Mouse (Mus musculus): ENCODE measurements at regions not wholly inside any gene's neighbourhood (a gene's known extent, or its start where the extent isn't known, plus 50 kb on each side); places are given as distances from the start of the nearest gene placed in this dataset.

DNA sequence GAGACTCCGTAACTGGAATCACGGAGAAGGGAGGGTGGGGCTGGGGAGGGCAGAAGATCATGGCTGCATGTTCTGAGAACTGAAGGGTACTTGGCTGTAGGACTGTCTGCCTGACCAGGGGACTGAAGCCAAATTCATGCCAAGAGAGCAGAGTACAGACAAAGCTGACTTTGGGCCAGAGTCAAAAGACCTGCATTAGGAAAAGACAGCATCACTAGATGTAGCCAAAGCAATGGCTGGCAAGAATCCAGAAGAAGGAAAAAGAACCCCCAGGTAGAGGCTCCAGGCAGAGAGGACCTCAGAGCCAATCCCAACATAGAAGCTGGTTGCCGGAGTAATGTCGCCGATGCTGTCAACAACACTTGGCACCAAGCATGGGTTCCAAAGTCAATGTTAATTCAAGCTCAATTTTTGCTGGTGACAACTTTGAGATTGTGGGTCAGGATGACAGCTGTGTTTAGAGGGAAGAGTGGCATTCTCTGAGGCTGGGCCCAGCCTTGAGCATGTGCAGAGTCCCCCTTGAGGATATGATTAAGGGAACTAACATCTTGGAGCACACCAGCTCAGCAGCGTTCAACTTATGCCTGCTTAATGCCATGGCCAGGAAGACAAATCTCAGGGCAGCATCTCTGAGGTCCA, 124.7 kb downstream of the Erv3 start:
- no peak for DNase-seq

DNA sequence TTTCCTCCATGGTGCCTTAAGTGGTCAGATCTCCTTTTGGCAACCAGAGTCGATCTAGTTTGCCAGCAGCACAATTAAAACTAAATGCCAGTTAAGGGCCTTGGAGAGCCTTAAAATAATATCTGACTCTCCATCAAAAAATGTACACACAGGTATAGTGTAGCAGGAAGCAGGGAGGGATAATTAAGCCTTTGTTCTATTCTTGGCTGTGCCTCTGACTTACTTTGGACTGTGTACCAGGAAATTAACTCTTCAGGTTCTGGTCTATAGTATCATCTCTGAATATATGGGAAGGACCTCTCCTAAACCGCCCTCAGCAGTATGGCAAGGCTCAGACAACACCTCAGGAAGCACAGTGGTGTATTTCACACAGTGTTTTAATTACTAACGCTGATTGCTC, 133.0 kb downstream of the Erv3 start:
- DNase-seq = no peak

DNA sequence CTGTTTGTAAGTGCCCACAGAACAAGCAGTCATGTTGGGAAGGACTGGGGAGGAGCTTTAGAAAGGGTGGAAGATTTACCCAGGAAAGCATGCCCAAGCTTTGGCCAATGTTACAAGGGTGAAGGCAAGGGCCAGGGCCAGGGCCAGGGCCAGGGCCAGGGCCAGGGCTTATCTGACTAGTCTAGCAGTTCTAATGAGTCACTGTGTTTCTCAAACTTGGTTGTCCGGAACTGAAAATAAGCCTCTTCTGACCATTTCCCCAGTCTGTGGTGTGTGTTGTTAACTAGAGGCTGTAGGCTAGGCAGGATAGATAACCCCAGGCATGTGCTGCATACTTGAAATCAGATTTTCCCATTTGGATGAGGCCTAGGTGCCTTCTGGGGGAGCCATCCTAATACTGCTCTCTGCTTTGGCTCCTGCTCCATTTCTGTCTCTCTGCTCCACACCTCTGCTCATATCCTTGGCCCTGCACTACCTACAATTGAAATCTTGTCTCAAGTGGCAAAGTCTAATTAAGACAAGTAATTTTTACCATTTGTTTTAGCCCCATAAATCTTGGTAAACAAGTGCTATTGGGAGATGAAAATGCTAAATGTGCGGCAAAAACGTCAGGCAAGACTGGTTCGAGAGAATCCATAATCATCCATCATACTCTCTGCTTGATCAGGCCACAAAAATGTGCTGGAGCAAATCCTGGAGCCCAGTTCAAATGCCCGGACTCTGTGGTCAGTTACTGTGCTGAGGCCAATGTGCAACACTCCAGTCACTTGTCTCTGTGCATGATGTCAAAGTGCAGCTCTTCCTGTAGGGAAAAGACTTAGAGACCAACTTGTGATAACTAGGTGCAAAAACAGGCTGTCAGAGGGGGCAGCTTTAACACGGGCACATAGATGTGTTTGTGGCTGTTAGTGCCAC, 137.7 kb downstream of the Erv3 start:
- no peak for DNase-seq

DNA sequence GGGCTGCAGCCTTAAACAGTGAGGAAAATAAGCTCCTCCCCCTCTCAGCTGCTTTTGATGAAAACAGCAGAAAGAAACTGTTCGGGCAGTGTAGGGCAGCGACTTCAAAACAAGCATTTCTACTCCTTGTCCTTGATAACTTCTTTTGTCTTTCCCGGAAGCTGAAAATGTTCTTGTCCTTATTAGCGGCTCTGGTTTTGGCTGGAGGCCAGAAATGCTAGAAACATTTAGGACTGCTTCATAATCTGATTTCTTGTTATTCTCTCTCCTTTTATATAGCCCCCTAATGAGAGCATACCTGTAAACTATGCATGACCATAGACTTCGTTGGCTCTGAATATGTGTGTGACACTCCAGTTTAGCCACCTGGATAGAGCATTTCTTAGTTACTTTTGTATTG, 142.0 kb downstream of the Erv3 start:
- DNase-seq = no peak

DNA sequence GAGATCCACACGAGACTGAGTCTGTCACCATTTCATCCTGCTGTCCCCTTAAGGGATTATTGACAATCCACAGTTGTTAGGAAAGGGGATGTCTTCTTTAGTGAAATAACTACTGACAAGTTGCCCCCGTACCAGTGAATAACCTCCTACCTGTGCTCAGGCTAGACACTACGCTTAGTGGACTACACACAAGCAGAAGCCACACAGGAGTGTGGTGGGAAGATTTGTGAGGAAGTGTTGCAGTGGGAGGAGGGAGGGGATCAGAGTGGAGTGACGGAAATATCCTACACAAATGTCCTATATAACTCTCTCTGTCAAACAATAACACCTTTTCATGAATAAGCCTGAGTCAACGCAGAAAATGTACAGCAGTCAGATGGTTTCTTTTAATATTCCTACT, 142.7 kb downstream of the Erv3 start:
- no peak for DNase-seq

DNA sequence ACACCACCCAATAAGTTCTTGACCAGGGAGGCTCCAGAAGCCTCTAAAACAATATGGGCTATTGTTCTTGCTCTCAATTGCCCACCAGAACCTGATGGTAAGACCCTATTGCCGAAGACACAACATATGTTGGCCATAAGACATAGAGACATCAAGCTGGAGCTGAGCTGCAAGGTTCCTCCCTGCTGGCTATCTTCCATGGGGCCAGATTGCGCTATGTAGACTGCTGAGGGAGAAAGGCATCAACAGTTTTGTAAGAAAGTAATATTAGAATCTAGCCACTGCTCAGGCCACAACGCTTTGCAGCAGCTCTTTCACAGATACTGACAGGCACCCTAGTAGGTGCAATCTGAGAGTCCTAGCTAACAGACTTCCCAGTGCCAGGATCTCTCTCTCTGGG, 144.2 kb downstream of the Erv3 start:
- DNase-seq = no peak

DNA sequence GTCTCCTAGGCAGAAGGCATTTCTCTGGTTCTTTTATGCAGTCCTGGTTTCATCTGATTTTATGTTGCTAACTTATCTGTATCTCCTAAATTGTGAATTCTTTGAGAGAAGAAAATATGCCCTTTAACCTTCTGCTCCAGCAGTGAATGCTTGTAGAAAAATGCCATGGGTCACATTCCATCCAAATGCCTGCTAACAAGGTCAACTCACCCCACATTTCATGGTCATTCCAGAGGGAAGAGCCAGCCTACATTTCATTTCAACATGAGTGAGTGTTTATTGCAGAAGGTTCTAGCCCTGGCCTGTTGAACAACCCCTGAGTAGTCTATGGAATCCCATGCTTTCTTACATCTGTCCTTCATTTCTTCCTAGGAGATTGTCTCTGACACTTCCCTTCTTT, 147.7 kb downstream of the Erv3 start:
- DNase-seq = no peak

DNA sequence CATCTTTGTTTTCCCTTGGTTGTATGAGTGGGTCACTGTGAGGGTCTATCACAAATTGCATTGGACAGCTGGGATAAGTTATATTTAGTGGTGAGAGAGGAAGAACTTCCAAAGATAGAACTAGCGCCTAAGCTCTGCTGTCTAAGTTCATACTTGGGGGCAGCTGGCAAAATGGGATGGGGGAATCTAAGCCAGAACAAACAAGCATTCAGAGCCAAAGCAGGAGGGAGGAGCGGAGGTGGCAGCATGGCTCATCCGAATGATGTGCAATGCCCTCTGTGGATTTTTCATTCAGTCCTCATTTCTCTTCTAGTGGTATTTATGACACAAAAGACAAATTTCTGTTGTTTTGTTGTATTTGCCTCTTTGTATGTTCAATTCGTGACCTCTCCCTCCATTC, 144.5 kb upstream of the Adra1d start:
- DNase-seq = no peak

DNA sequence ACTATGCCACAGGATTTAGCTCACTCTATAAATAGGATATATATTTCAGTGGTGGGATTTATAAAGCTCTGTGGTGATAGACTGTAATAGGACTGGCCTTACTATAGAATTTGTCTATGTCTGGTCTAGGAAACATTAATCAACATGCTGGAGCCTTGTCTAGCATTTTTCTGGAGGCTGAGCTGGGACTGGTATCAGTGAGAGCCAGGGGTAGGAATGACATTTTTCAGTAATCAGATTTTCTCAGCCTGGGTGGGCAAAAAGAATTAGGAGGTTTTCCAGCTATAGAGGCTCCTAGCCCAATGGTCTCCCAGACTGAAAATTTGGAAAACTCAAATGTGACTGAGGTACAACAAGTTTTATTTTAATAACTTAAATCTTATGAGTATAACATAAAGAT, 142.3 kb upstream of the Adra1d start:
- DNase-seq = no peak

DNA sequence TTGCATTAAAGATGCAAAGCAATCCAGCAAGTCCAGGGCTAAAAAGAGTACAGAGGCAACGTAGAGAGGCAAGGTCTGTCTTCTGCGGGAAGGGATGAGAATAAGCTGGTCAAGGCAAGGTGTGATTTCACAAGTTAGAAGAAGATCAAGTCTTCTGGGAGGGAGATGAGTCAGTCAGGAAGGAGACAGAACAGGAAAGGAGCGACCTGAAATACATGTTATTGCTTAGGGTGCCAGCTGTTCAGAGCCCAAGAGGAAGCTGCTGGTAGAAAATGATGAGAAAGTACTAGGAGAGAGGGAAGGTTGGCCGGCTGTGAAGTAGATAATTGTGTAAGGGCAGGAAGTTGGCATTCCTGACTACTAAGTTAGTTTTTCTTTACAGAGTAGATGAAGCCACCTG, 140.1 kb upstream of the Adra1d start:
- DNase-seq = no peak

DNA sequence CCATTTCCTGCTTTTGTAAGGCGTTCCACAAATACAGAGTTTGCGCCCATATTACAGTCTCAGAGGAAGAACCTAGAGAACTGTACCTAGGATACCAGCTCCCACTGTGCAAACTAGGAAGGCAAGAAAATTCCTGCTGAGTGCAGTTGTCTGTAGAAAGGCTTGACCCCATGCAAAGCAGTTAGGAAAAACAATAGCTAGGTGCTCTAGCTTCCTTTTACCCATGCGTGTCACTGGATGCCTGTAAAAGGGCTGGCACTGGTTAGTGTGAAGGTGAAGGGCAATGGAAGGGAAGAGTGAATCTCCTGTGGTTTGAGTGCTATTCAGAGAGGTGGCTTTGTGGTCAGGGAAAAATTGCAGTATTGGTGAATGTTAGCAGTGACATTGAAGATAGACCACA, 137.7 kb upstream of the Adra1d start:
- no peak for DNase-seq

DNA sequence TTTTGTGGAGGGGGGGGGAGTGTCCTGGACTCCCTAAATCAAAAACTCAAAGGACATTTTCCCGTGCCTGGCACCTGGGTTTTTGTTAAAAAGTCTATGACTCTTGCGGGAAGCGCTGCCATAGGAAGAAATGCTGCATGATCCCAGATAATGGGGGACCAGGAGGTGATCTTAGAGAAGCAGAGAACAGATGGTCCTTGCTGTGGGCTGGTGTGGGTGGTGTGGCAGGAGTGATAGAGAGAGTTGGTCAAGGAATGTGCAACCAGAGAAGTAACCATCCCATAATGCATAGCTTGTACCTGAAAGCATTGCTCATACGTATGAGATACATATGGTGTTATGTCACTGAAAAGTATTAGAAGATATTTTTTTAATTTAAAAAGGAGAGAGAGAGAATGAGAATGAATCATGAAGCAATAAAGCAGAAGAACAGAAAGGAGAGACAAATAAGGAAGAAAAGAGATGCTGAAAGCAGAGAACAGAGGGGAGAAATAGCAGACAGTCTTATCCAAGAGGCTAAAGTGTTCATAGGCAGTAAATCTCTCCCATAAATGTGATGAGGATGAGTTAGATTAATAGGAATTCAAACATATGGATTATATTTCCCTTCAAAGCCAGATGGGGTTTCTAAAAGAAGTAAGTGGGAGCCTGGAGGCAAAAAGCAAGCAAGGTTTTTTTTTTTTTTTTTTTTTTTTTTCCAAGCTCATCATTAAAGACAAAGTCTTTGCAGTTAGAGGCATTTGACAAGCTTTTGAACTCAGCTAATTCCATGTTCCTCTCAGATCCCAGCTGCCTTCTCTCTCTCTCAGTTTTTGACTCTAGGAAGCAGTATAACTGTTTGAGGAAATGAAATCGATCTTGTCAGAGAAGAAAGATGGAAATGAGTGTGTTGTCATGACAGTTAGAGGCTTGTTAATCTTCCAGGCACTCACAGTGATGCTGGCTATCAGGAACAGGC, 136.2 kb upstream of the Adra1d start:
- no peak for DNase-seq

DNA sequence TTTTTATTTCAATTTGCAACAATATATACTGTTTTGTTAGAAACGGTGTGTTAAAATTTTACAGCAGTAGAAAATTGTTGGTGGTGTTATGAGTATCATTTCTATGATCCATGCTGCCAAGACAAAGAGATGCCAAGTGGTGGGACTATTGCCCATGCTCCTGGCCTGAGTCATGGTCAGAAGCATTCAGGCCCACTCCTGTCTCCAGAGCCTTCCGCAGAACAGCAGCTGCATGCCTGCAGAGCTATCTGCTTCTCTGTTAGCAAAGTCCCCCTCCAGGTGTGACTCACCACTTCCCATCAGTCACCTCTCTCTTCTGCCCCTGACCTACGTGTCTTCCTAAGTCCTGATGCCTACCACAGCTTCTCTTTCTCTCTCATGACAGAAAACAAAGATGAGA, 134.2 kb upstream of the Adra1d start:
- DNase-seq = no peak

DNA sequence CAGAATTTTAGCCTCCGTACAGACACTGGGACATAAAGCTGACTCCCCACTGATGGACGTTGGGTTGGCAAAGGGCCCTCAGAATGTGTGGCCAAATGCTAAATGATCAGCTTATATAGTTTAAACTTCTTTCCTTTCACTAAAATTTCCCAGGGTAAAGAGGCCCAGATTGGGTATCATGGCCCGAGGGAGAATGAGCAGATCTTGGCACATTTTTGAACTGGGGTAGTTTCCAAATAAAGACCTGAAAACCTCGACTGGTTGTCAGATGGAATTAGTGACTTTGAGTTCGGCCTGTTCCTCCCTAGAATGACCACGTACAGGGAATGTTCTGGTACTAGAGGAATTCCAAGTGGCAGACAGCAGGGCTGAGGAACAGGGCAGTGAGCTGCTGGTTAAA, 127.9 kb upstream of the Adra1d start:
- DNase-seq = no peak

DNA sequence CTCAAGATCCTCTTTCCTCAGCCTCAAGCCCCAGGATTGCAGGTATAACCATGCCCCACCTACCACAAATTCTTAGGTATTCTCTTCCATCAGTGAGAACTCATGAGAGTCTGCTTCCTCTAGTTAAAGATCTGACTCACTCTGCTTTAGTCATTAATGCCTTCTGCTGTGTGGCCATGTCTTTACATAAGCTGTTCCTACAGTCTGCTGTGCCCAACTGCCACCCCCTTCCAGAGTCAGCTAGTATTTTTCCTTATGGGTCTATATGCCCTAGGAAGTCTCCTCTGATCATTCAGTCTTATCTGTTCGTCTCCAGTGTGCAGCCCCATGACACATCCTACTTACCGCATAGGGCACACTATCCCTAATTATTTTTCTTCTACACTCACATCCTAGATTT, 126.2 kb upstream of the Adra1d start:
- DNase-seq = no peak

DNA sequence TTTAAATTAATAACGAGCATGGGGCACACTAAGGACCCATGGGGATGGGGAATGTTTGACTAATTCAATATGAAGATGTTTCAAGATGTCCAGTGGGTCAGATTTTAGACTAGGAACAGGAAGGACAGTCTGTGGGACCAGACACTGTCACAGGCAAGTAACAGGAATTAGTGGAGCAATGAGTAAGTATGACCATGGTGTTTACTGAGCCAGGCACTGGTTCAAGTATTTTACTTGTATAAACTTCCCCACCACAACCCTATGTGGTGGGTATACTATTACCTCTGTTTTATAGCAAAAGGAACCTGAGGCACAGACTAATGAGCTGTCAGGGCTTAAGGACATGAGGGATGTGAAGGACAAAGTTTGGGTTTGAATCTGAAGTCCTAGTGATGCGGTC, 125.4 kb upstream of the Adra1d start:
- DNase-seq = no peak

DNA sequence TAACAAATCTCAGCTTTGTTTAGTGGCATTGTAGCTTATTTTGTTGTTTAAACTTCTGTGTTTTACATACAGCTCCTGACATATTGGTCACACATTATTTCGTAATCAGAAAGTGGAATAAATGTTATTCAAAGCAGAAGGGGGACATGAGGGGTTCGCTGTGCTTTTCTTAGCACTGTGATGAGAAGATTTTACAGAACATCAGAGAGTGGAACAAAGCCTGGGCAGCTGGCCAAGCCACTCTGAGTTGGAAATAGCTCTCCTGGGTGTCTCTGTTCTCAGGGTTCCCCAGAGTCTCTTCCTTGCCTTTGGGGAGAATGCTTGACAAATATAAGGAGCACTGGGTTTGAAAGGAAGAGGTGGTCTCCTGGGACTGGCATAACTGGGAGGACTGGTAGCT, 124.7 kb upstream of the Adra1d start:
- DNase-seq = no peak

DNA sequence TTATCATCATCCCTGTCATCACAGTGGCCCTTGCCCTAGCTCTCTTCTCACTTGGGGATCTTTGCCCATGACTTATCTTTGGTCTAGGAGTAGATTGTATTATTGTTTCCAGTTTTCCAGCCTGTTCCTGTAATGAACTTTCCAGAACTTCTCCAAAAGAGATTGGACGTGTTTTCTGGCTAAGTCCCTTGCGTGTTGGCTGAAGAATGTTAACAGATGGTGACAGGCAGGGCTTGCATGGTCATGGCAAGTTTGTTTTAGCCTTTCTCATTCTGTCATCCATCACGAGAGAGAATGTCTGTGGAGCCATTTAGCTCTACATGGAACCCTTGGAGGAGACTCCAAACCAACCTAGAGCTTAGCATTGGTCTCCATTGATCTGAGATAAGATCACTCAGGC, 123.2 kb upstream of the Adra1d start:
- no peak for DNase-seq

DNA sequence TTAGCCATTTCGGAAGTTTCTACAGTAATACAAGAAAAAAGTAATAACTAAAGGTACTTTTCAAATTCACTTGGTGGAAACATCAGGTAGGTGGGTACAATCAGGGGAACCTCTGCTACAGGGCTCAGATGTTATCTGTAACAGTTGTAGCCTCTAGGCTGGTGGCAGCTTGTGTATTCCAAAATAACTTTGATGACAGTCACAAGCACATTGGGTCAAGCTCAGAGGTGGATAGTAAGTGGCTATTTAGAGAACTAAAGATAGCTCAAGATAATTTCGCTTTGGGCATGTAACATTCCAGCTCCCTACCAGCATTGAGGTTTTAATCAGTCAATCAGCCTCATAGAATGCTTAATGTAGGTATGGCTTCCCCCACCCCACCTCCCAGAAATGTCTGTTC, 121.7 kb upstream of the Adra1d start:
- DNase-seq = no peak

DNA sequence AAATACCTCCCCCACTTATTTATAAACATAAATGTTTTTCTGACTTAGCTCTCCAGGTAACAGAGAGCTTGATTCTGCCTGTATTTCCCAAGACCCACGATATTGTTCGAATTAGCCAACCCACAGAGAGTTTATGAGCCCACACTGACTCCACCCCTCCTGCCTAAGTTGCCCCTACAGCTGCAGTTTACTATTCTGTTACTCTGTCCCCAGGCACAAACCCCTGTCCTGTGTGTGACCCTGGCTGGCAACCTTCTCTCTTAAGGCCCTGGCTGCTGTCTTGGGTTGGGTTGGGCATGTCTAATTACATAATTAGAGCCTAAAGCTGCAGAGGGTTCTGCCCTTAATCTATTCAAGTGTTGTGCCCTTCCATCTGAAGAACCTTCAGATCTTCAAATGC, 116.4 kb upstream of the Adra1d start:
- DNase-seq = no peak

DNA sequence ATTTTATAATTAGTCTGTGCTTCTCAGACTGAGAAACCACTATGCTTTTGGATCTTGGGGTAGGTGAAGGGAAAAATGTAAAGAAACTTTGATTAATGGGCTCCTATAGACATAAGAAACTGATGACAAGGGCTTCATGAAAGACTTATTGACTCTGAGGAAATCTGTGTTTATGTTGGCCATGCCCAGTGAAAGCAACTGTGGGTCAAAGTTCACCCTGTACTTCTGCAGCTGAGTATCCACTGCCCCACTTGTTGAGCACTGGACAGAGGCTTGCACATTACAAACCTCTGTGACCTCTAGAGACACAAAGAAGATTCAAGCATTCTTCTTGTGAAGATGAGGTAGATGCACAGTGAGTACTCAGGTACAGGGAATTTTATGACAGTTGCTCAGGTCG, 114.7 kb upstream of the Adra1d start:
- DNase-seq = no peak

DNA sequence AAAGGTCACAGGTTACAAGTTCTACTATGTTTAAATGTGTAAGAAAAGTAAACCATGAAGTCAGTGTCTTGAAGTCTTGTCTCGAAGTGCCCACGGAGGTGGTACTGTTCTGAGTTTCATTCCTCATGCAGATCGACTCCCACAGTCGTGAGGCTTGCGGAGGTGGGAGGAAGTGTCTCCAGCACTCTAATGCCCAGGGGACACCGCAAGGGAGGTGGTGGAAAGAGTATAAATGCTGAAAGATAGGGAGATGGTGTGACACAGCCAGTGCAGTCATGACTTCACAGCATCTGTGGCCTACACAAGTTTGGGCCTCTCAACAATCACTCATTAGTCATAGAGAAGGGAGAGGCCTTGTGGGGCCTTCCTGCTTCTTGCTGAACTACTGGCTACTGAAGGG, 112.8 kb upstream of the Adra1d start:
- no peak for DNase-seq

DNA sequence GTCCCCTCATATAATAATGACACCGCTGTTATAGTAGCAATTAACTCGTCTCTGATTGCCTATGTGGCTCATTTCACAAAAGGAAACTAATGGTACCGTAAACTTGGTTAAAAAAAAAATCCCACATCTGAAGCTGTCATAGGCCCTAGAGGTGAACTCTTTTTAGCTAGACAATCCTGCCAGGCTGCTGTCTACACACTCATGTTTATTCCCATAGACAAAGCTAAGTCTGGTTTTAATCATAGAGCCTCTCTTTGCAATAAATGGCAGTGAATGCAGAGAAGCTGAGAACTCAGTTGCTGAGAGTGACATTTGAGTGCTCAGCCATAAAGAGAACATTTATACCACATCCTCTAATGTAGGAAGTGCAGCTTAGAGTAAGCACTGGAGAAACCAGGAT, 111.3 kb upstream of the Adra1d start:
- no peak for DNase-seq

DNA sequence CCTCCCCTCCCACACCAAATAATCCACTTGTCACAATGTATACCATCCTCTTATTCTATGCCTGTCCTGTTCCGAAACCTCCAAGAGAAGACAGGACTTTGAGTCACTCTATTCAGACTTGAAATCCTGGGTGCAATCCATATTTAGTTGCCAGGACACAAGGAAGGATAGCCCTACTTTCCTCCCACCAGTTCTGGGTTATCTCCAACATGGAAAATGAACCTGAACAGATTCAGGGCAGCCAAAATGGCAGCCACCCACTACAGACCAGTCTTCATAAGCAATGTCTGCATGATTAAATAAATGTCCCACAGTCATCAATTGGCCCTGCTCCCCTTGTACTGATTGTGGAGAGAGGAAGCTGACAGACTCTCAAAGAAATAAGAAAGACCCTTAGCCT, 110.6 kb upstream of the Adra1d start:
- no peak for DNase-seq
